Mouse (Mus musculus) hindbrain, embryonic 16.5 days (tissue): Measurements from ENCODE around the gene Eif4g1. TPM values are rescaled to one million over a fixed set of nuclear protein-coding genes. Genes with fewer than 3 reads are reported as not detected.
A peak's percentile ranks its signal among the peaks of the same experiment; 100 is the strongest.
"Not testable (repeated sequence)": the region's sequence is repeated elsewhere in the genome, so short reads cannot be mapped to it uniquely, and the experiment has no call there.

Experiments used
- ATAC-seq: fragments of 200-750 bp; cut with Nextera tagmentation; 2 replicates; pipeline ENCODE4 v1.8.0; 2017; ENCODE audit warnings: moderate TSS enrichment, moderate library complexity
- H3K27ac ChIP-seq: fragments of 300-500 bp; sonication (generic); 2 replicates; pipeline ENCODE4 v1.5.1; 2014; ENCODE audit warnings: low read depth, mild to moderate bottlenecking, control low read depth, low read length, moderate library complexity
- H3K27me3 ChIP-seq: fragments of 300-500 bp; sonication (generic); replicated peaks from 2 replicates; pipeline ENCODE4 v1.6.1; 2014; ENCODE audit warnings: low read length; ENCODE audit not compliant: control insufficient read depth, insufficient read depth
- H3K36me3 ChIP-seq: fragments of 300-500 bp; sonication (generic); 2 replicates; pipeline ENCODE4 v1.6.1; 2014; ENCODE audit warnings: mild to moderate bottlenecking, low read length, moderate library complexity, mixed read lengths; ENCODE audit not compliant: control insufficient read depth, insufficient read depth
- H3K4me1 ChIP-seq: fragments of 300-500 bp; sonication (generic); 2 replicates; pipeline ENCODE4 v1.6.1; 2014; ENCODE audit warnings: low read depth, low read length; ENCODE audit not compliant: control insufficient read depth, insufficient read depth
- H3K4me2 ChIP-seq: fragments of 300-500 bp; sonication (generic); 2 replicates; pipeline ENCODE4 v1.6.1; 2014; ENCODE audit warnings: mild to moderate bottlenecking, low read length, control low read depth, moderate library complexity
- H3K4me3 ChIP-seq: fragments of 300-500 bp; sonication (generic); 2 replicates; pipeline ENCODE4 v1.5.1; 2014; ENCODE audit warnings: mild to moderate bottlenecking, low read length, control low read depth, moderate library complexity
- H3K9ac ChIP-seq: fragments of 300-500 bp; sonication (generic); 2 replicates; pipeline ENCODE4 v1.6.1; 2014; ENCODE audit warnings: low read depth, mild to moderate bottlenecking, control low read depth, low read length, moderate library complexity
- H3K9me3 ChIP-seq: fragments of 300-500 bp; sonication (generic); 2 replicates; pipeline ENCODE4 v1.6.1; 2014; ENCODE audit warnings: mild to moderate bottlenecking, low read length, moderate library complexity; ENCODE audit not compliant: control insufficient read depth
- WGBS: fragments of 180-500 bp; shearing (Covaris S2); extraction: QIAGEN DNeasy Blood & Tissue Kit; methylation state at CpG from one replicate; pipeline ENCODE4 v1.1.7; 2014; 5-methylcytosine and 5-hydroxymethylcytosine counted together
- polyA plus RNA-seq: library from polyadenylated mRNA; unstranded; fragments of >200 nt; fragmentation: Nextera tagmentation; extraction: Ambion mirVana; gene quantifications from 2 replicates; pipeline ENCODE4 v1.2.1, GENCODE M21; 2015

The Eif4g1 gene
- polyA plus RNA-seq, result 133 and 143 TPM in 2 replicates

DNA sequence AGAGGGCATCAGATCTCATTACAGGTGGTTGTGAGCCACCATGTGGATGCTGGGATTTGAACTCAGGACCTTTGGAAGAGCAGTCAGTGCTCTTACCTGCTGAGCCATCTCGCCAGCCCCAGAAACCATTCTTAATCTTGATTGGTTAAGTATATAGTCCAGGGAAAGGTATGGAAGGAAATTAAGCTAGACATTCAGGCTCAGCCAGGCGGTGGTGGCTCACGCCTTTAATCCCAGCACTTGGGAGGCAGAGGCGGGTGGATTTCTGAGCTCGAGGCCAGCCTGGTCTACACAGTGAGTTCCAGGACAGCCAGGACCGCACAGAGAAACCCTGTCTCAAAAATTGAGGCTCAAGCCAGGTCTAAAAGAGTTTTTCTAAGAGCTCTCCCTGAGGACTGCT lies at the start of gene Eif4g1:
Eif4g1 (plus strand) TSS at position 301 of the 400 bp plus-strand sequence.
- WGBS, result 91% methylated on average over 3 of the region's 6 CpGs
- H3K4me3 ChIP-seq, H3K27me3 ChIP-seq, H3K36me3 ChIP-seq, H3K4me1 ChIP-seq, ATAC-seq, H3K9me3 ChIP-seq, H3K27ac ChIP-seq, H3K4me2 ChIP-seq, H3K9ac ChIP-seq: not testable (repeated sequence)

GRCm38 (mm10) chr16:20619541-20620398 lies 48.3 kb upstream of the Eif4g1 start:
- peak overlapping the region; percentile 72 for H3K4me2 ChIP-seq
- 1% methylated on average over 61 of the region's 83 CpGs for WGBS
- peak; percentile 27 for ATAC-seq

DNA sequence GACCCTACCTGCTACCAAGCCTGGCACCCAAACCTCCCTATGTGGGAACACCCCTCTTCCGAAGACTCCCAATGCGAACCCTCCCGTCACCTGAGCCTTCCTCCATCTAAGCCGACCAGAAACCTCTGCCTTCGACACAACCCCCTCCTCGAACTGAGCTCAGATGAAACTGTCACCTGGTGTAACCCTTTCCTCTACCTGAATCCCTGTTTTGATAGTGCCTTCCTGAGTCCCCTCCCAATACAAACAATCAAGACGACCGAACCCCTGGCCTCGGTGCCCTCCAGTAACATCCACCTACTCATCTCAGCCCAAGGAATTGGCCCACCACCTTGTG lies 47.7 kb upstream of the Eif4g1 start:
- Histone ChIP-seq H3K4me1 (peaks cover 16% of the 10 kb centered on the region), H3K9me3 (no peaks in the 10 kb centered on the region), H3K36me3 (no peaks in the 10 kb centered on the region), H3K9ac (peak overlapping the region; percentile 81), H3K27ac (peak overlapping the region; percentile 97), H3K4me3 (peak overlapping the region; percentile 91), H3K4me2 (peak overlapping the region; percentile 72), H3K27me3 (no peaks in the 10 kb centered on the region)
- WGBS, result under 1% methylated on average over 9 of the region's 9 CpGs
- ATAC-seq, result peak; percentile 4; the same call in 1 of the 2 replicates

More at GRCm38 (mm10) chr16:20619541-20620398, 48.3 kb upstream of the Eif4g1 start:
- peaks cover 16% of the 10 kb centered on the region for H3K4me1 ChIP-seq
- H3K9ac ChIP-seq, result peak overlapping the region; percentile 81
- H3K27ac ChIP-seq, result peak overlapping the region; percentile 97
- no peaks in the 10 kb centered on the region for H3K36me3 ChIP-seq
- H3K4me3 ChIP-seq, result peak overlapping the region; percentile 91
- H3K27me3 ChIP-seq, result no peaks in the 10 kb centered on the region
- no peaks in the 10 kb centered on the region for H3K9me3 ChIP-seq

DNA sequence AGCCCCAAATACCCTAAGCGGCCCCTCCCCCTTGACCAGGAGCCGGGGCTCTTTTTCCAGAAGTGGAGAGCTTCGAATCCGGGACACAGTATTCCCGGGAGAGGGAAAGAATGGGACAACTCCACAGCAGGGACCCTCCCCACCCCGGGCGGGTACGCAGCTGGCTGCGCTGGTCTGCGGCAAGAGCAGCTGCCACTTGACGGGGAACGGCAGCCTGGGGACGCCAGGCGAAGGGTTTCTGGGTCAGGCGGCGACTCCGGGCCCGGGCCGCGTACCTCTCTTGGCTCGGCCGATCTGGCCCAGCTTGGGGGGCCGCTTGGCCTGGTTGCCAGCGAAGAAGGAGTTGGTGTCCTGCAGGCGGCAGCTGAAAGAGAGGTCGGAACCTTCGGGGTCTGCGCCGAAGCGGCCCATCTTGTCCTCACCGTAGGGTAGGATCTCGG lies 47.3 kb upstream of the Eif4g1 start:
- Histone ChIP-seq H3K36me3 (no peaks in the 10 kb centered on the region), H3K4me2 (peak overlapping the region; percentile 72), H3K4me1 (peaks cover 16% of the 10 kb centered on the region), H3K27me3 (no peaks in the 10 kb centered on the region), H3K9me3 (no peaks in the 10 kb centered on the region), H3K9ac (peak overlapping the region; percentile 81), H3K4me3 (peak overlapping the region; percentile 91), H3K27ac (peak overlapping the region; percentile 97)
- WGBS, result 0% methylated on average over 31 of the region's 32 CpGs
- ATAC-seq, result peak; percentile 4

GRCm38 (mm10) chr16:20621191-20621990 lies 46.7 kb upstream of the Eif4g1 start, which contains the start of gene Camk2n2:
Camk2n2 (minus strand) TSS chr16:20621287.
- peak; percentile 53 for ATAC-seq
- peak within 1 kb of the TSS; percentile 72 for H3K4me2 ChIP-seq
- peak within 1 kb of the TSS; percentile 97 for H3K27ac ChIP-seq
- H3K36me3 ChIP-seq, result no peaks in the 10 kb centered on the region
- H3K4me1 ChIP-seq, result peaks cover 16% of the 10 kb centered on the region
- WGBS, result 0% methylated on average over 56 of the region's 92 CpGs
- no peaks in the 10 kb centered on the region for H3K9me3 ChIP-seq
- H3K9ac ChIP-seq, result peak within 1 kb of the TSS; percentile 81
- H3K4me3 ChIP-seq, result peak within 1 kb of the TSS; percentile 91
- H3K27me3 ChIP-seq, result no peaks in the 10 kb centered on the region

- Histone ChIP-seq H3K9me3 (no peaks in the 10 kb centered on the region), H3K27ac (peak overlapping the region; percentile 97), H3K4me1 (peaks cover 16% of the 10 kb centered on the region), H3K36me3 (no peaks in the 10 kb centered on the region), H3K27me3 (no peaks in the 10 kb centered on the region), H3K4me3 (peak overlapping the region; percentile 91), H3K9ac (peak overlapping the region; percentile 81), H3K4me2 (peak overlapping the region; percentile 72)
- ATAC-seq, result peak; percentile 72
- 1% methylated on average over 32 of the region's 37 CpGs for WGBS
Measured at GRCm38 (mm10) chr16:20621991-20622685, 46.0 kb upstream of the Eif4g1 start.

DNA sequence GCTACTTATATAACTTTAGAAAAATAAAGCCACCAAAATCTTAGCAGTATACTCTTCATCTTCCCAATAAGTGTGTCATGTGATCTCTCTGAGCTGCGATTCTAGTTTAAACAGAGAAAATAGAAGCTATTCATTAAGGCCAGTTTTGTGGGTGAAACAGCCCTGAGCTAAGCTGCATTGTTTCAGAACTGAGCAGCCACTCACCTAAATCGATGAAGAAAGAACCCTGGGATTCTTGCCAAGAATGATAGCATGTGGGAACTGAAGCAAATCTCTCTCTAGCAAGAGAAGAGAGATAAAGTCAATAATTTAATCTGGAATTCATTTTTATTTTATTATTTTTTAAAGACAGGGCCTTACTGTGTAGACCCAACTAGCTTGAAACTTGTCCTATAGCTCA lies 44.9 kb upstream of the Eif4g1 start:
- Histone ChIP-seq H3K4me2 (no peak overlapping the region; the same call in 1 of the 2 replicates), H3K4me1 (peaks cover 16% of the 10 kb centered on the region), H3K4me3 (no peak overlapping the region), H3K36me3 (no peaks in the 10 kb centered on the region), H3K27ac (no peak overlapping the region), H3K27me3 (no peaks in the 10 kb centered on the region), H3K9me3 (no peaks in the 10 kb centered on the region), H3K9ac (no peak overlapping the region)
- WGBS, result 33% methylated on average over 2 of the region's 2 CpGs
- no peak for ATAC-seq

DNA sequence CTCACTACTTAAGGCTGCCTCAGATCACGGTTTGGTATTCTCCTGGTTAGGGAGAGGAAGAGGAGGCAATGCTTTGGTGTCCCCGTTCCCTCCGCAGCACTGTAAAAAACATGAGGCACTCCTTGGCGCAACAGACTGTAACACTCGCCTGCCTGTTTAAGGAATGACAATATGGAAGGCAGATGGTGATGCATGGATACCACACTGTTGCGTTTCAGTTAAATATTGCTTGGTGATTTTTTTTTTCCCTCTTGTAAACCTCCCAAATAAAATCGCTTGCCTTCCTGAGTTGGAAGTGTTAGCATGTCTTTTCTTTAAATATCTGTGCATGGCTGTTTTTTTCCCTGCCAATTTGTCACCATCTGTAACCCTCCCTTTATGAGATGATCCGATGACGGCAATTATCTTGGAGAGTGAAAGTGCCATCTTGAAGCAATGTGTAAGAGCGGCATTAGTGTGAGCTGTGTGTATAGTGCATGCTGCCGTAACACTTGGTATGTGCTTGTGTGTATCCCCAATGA lies 39.2 kb upstream of the Eif4g1 start:
- Histone ChIP-seq H3K4me1 (peaks cover 14% of the 10 kb centered on the region), H3K4me3 (peak overlapping the region; percentile 68), H3K9me3 (no peaks in the 10 kb centered on the region), H3K27ac (no peak overlapping the region), H3K36me3 (peaks cover 3% of the 10 kb centered on the region; the same call in 1 of the 2 replicates), H3K27me3 (no peaks in the 10 kb centered on the region), H3K4me2 (peak overlapping the region; percentile 92), H3K9ac (peak overlapping the region; percentile 87; the same call in 1 of the 2 replicates)
- 43% methylated on average over 11 of the region's 11 CpGs for WGBS
- ATAC-seq, result 0 out of 2 replicates have a peak, but pooled peaks have one; percentile 25
